Mouse (Mus musculus): ENCODE data around the gene Upb1.

GRCm38 (mm10) chr10:75390156-75390555 lies 10.8 kb upstream of the Upb1 start:
- TF ChIP-seq CTCF (conservative IDR thresholded peaks at IDR 0.05 in 1 of 2, IDR thresholded peaks at IDR 0.05 in 1 of 2; ENCODE audit: low read depth in 2 of 2, low read length in 2 of 2) (peak in 1 of 2 experiments; percentile 70; a peak in 3 of 4 replicates), POLR2A (IDR thresholded peaks at IDR 0.05; ENCODE audit: low read depth, low read length) (no peak), MEF2A (IDR thresholded peaks at IDR 0.05; ENCODE audit: borderline replicate concordance, low read depth, low read length) (no peak), MAX (IDR thresholded peaks at IDR 0.05; ENCODE audit: low read length) (no peak), SMC3 (IDR thresholded peaks at IDR 0.05; ENCODE audit: low read depth, low read length) (peak; percentile 64), ZC3H11A (IDR thresholded peaks at IDR 0.05; ENCODE audit: low read depth, low read length) (no peak), PAX5 (IDR thresholded peaks at IDR 0.05; ENCODE audit: low read length) (no peak)

Data from CH12.LX (cell line).